Mouse (Mus musculus) ES-E14 (cell line): ENCODE results near the gene Iqgap3.

Experiments
- CHD2 ChIP-seq: IDR thresholded peaks from 2 replicates; pipeline ENCODE4 v1.6.1; 2014; ENCODE audit warnings: mild to moderate bottlenecking, low read depth, low read length, inconsistent platforms
- HCFC1 ChIP-seq: IDR thresholded peaks from 2 replicates; pipeline ENCODE4 v1.6.1; 2012; ENCODE audit warnings: low read length, inconsistent platforms, borderline replicate concordance; ENCODE audit not compliant: insufficient read depth
- MAFK ChIP-seq: IDR thresholded peaks from 2 replicates; pipeline ENCODE4 v1.6.1; 2014; ENCODE audit warnings: mild to moderate bottlenecking, low read depth, low read length, inconsistent platforms; ENCODE audit not compliant: insufficient read depth
- ZC3H11A ChIP-seq: IDR thresholded peaks from 2 replicates; pipeline ENCODE4 v1.6.1; 2012; ENCODE audit warnings: low read depth, mild to moderate bottlenecking, inconsistent platforms, low read length, borderline replicate concordance
- ZNF384 ChIP-seq: IDR thresholded peaks from 2 replicates; pipeline ENCODE4 v1.6.1; 2012; ENCODE audit warnings: low read depth, low read length, inconsistent platforms

- TF ChIP-seq CHD2: 0 out of 2 replicates have a peak, but pooled peaks have one; percentile 38
- TF ChIP-seq HCFC1: peak; percentile 93
- TF ChIP-seq MAFK: no peak
- TF ChIP-seq ZC3H11A: no peak
- TF ChIP-seq ZNF384: no peak
Measured at GRCm38 (mm10) chr3:88081345-88082223, at the start of gene Iqgap3.
